Mouse (Mus musculus): ENCODE measurements at regions not wholly inside any gene's neighbourhood (a gene's known extent, or its start where the extent isn't known, plus 50 kb on each side); places are given as distances from the start of the nearest gene placed in this dataset.

GRCm38 (mm10) chr6:100500060-100500459 is 170.9 kb downstream of the Shq1 start:
- Histone ChIP-seq H3K4me3 (ENCODE audit: control insufficient read depth in 1 of 2, insufficient read depth in 1 of 2, low read depth in 1 of 2, low read length in 2 of 2) (no peak overlapping the region), H3K4me2 (ENCODE audit: low read length) (no peak overlapping the region), H3K4me1 (ENCODE audit: control insufficient read depth in 2 of 2, insufficient read depth in 2 of 2, low read length in 2 of 2) (peaks cover 12 to 13% of the 10 kb centered on the region in 2 experiments; a peak in 3 of 4 replicates), H3K27me3 (ENCODE audit: control insufficient read depth, insufficient read depth, low read length) (no peaks in the 10 kb centered on the region), H3K27ac (replicated peaks in 1 of 2; ENCODE audit: control insufficient read depth in 1 of 2, insufficient read depth in 1 of 2, low read depth in 2 of 2, low read length in 2 of 2) (no peak overlapping the region), H3K9ac (ENCODE audit: low read length) (no peak overlapping the region), H3K9me3 (ENCODE audit: control insufficient read depth, low read length) (no peaks in the 10 kb centered on the region), H3K36me3 (ENCODE audit: control insufficient read depth, insufficient read depth, low read length) (no peaks in the 10 kb centered on the region)
- WGBS = 78% methylated on average over 8 of the region's 8 CpGs
- no peak for ATAC-seq (ENCODE audit: insufficient number of reproducible peaks, insufficient read depth, low FRiP score, low read depth)

- WGBS = 27% methylated on average over 4 of the region's 4 CpGs
- Histone ChIP-seq H3K9me3 (ENCODE audit: control insufficient read depth, low read length) (no peaks in the 10 kb centered on the region), H3K27me3 (ENCODE audit: control insufficient read depth, insufficient read depth, low read length) (no peaks in the 10 kb centered on the region), H3K4me3 (ENCODE audit: control insufficient read depth in 1 of 2, insufficient read depth in 1 of 2, low read depth in 1 of 2, low read length in 2 of 2) (no peak overlapping the region), H3K27ac (replicated peaks in 1 of 2; ENCODE audit: control insufficient read depth in 1 of 2, insufficient read depth in 1 of 2, low read depth in 2 of 2, low read length in 2 of 2) (no peak overlapping the region), H3K4me2 (ENCODE audit: low read length) (no peak overlapping the region), H3K36me3 (ENCODE audit: control insufficient read depth, insufficient read depth, low read length) (no peaks in the 10 kb centered on the region), H3K4me1 (ENCODE audit: control insufficient read depth in 2 of 2, insufficient read depth in 2 of 2, low read length in 2 of 2) (peaks cover 12 to 13% of the 10 kb centered on the region in 2 experiments; a peak in 3 of 4 replicates), H3K9ac (ENCODE audit: low read length) (no peak overlapping the region)
- ATAC-seq (ENCODE audit: insufficient number of reproducible peaks, insufficient read depth, low FRiP score, low read depth) = no peak
These were observed 172.1 kb downstream of the Shq1 start for GRCm38 (mm10) chr6:100498861-100499271.

GRCm38 (mm10) chr6:100498126-100498525 is 172.8 kb downstream of the Shq1 start:
- Histone ChIP-seq H3K36me3 (ENCODE audit: control insufficient read depth, insufficient read depth, low read length) (no peaks in the 10 kb centered on the region), H3K27me3 (ENCODE audit: control insufficient read depth, insufficient read depth, low read length) (no peaks in the 10 kb centered on the region), H3K4me1 (ENCODE audit: control insufficient read depth in 2 of 2, insufficient read depth in 2 of 2, low read length in 2 of 2) (peaks cover 7 to 9% of the 10 kb centered on the region in 2 experiments; a peak in 3 of 4 replicates), H3K27ac (replicated peaks in 1 of 2; ENCODE audit: control insufficient read depth in 1 of 2, insufficient read depth in 1 of 2, low read depth in 2 of 2, low read length in 2 of 2) (no peak overlapping the region), H3K4me2 (ENCODE audit: low read length) (no peak overlapping the region), H3K9ac (ENCODE audit: low read length) (no peak overlapping the region), H3K9me3 (ENCODE audit: control insufficient read depth, low read length) (no peaks in the 10 kb centered on the region), H3K4me3 (ENCODE audit: control insufficient read depth in 1 of 2, insufficient read depth in 1 of 2, low read depth in 1 of 2, low read length in 2 of 2) (no peak overlapping the region)
- no peak for ATAC-seq (ENCODE audit: insufficient number of reproducible peaks, insufficient read depth, low FRiP score, low read depth)
- 69% methylated on average over 2 of the region's 2 CpGs for WGBS

- Histone ChIP-seq H3K27me3 (ENCODE audit: control insufficient read depth, insufficient read depth, low read length) (no peaks in the 10 kb centered on the region), H3K27ac (replicated peaks in 1 of 2; ENCODE audit: control insufficient read depth in 1 of 2, insufficient read depth in 1 of 2, low read depth in 2 of 2, low read length in 2 of 2) (no peak overlapping the region), H3K4me1 (ENCODE audit: control insufficient read depth in 2 of 2, insufficient read depth in 2 of 2, low read length in 2 of 2) (no peaks in the 10 kb centered on the region; a peak in 1 of 4 replicates), H3K9ac (ENCODE audit: low read length) (no peak overlapping the region), H3K36me3 (ENCODE audit: control insufficient read depth, insufficient read depth, low read length) (no peaks in the 10 kb centered on the region), H3K9me3 (ENCODE audit: control insufficient read depth, low read length) (no peaks in the 10 kb centered on the region), H3K4me3 (ENCODE audit: control insufficient read depth in 1 of 2, insufficient read depth in 1 of 2, low read depth in 1 of 2, low read length in 2 of 2) (no peak overlapping the region), H3K4me2 (ENCODE audit: low read length) (no peak overlapping the region)
- ATAC-seq (ENCODE audit: insufficient number of reproducible peaks, insufficient read depth, low FRiP score, low read depth) = no peak
These were observed 174.8 kb downstream of the Shq1 start for GRCm38 (mm10) chr6:100496135-100496534.

GRCm38 (mm10) chr6:100495131-100495530 is 175.8 kb downstream of the Shq1 start:
- Histone ChIP-seq H3K9ac (ENCODE audit: low read length) (no peak overlapping the region), H3K27me3 (ENCODE audit: control insufficient read depth, insufficient read depth, low read length) (no peaks in the 10 kb centered on the region), H3K36me3 (ENCODE audit: control insufficient read depth, insufficient read depth, low read length) (no peaks in the 10 kb centered on the region), H3K9me3 (ENCODE audit: control insufficient read depth, low read length) (no peaks in the 10 kb centered on the region), H3K4me1 (ENCODE audit: control insufficient read depth in 2 of 2, insufficient read depth in 2 of 2, low read length in 2 of 2) (no peaks in the 10 kb centered on the region; a peak in 1 of 4 replicates), H3K4me3 (ENCODE audit: control insufficient read depth in 1 of 2, insufficient read depth in 1 of 2, low read depth in 1 of 2, low read length in 2 of 2) (no peak overlapping the region), H3K27ac (replicated peaks in 1 of 2; ENCODE audit: control insufficient read depth in 1 of 2, insufficient read depth in 1 of 2, low read depth in 2 of 2, low read length in 2 of 2) (no peak overlapping the region), H3K4me2 (ENCODE audit: low read length) (no peak overlapping the region)
- no peak for ATAC-seq (ENCODE audit: insufficient number of reproducible peaks, insufficient read depth, low FRiP score, low read depth)
- 55% methylated on average over 12 of the region's 12 CpGs for WGBS

DNA sequence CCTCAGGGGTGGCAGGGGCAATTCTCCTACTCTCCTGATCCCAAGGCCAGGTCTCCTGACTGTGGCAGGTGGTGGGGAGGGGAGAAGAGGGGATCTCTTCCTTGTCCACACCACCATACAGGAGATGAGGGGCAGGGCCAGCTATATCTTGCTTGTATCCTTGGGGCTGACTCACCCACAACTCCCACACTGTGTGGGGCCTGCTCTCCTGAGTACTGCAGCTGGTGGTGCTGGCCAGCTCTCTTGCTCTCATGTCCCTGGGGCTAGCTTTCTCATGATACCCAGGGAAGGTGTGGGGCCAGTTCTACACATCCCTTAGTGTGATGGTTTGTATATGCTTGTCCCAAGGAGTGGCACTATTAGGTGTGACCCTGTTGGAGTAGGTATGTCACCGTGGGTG is 177.4 kb downstream of the Shq1 start:
- Histone ChIP-seq H3K4me2 (ENCODE audit: low read length) (no peak overlapping the region), H3K9me3 (ENCODE audit: control insufficient read depth, low read length) (no peaks in the 10 kb centered on the region), H3K9ac (ENCODE audit: low read length) (no peak overlapping the region), H3K4me1 (ENCODE audit: control insufficient read depth in 2 of 2, insufficient read depth in 2 of 2, low read length in 2 of 2) (no peaks in the 10 kb centered on the region), H3K4me3 (ENCODE audit: control insufficient read depth in 1 of 2, insufficient read depth in 1 of 2, low read depth in 1 of 2, low read length in 2 of 2) (no peak overlapping the region), H3K27ac (replicated peaks in 1 of 2; ENCODE audit: control insufficient read depth in 1 of 2, insufficient read depth in 1 of 2, low read depth in 2 of 2, low read length in 2 of 2) (no peak overlapping the region), H3K27me3 (ENCODE audit: control insufficient read depth, insufficient read depth, low read length) (no peaks in the 10 kb centered on the region), H3K36me3 (ENCODE audit: control insufficient read depth, insufficient read depth, low read length) (no peaks in the 10 kb centered on the region)
- 59% methylated on average over 1 of the region's 1 CpGs for WGBS
- no peak for ATAC-seq (ENCODE audit: insufficient number of reproducible peaks, insufficient read depth, low FRiP score, low read depth)

- Histone ChIP-seq H3K4me3 (ENCODE audit: control insufficient read depth in 1 of 2, insufficient read depth in 1 of 2, low read depth in 1 of 2, low read length in 2 of 2) (no peak overlapping the region), H3K4me2 (ENCODE audit: low read length) (no peak overlapping the region), H3K9ac (ENCODE audit: low read length) (no peak overlapping the region), H3K27ac (replicated peaks in 1 of 2; ENCODE audit: control insufficient read depth in 1 of 2, insufficient read depth in 1 of 2, low read depth in 2 of 2, low read length in 2 of 2) (no peak overlapping the region), H3K9me3 (ENCODE audit: control insufficient read depth, low read length) (no peaks in the 10 kb centered on the region), H3K36me3 (ENCODE audit: control insufficient read depth, insufficient read depth, low read length) (no peaks in the 10 kb centered on the region), H3K4me1 (ENCODE audit: control insufficient read depth in 2 of 2, insufficient read depth in 2 of 2, low read length in 2 of 2) (no peaks in the 10 kb centered on the region), H3K27me3 (ENCODE audit: control insufficient read depth, insufficient read depth, low read length) (no peaks in the 10 kb centered on the region)
- no peak for ATAC-seq (ENCODE audit: insufficient number of reproducible peaks, insufficient read depth, low FRiP score, low read depth)
- WGBS = 58% methylated on average over 6 of the region's 6 CpGs
These were observed 179.1 kb downstream of the Shq1 start for GRCm38 (mm10) chr6:100491811-100492210.

GRCm38 (mm10) chr6:100490920-100491712 is 179.8 kb downstream of the Shq1 start:
- no peak overlapping the region for H3K9ac ChIP-seq (ENCODE audit: low read length)
- H3K27ac ChIP-seq (replicated peaks in 1 of 2; ENCODE audit: control insufficient read depth in 1 of 2, insufficient read depth in 1 of 2, low read depth in 2 of 2, low read length in 2 of 2) = no peak overlapping the region
- no peak overlapping the region for H3K4me2 ChIP-seq (ENCODE audit: low read length)
- 92% methylated on average over 7 of the region's 7 CpGs for WGBS
- H3K27me3 ChIP-seq (ENCODE audit: control insufficient read depth, insufficient read depth, low read length) = no peaks in the 10 kb centered on the region
- no peaks in the 10 kb centered on the region for H3K36me3 ChIP-seq (ENCODE audit: control insufficient read depth, insufficient read depth, low read length)
- H3K4me3 ChIP-seq (ENCODE audit: control insufficient read depth in 1 of 2, insufficient read depth in 1 of 2, low read depth in 1 of 2, low read length in 2 of 2) = no peak overlapping the region
- no peaks in the 10 kb centered on the region for H3K9me3 ChIP-seq (ENCODE audit: control insufficient read depth, low read length)
- no peaks in the 10 kb centered on the region for H3K4me1 ChIP-seq (ENCODE audit: control insufficient read depth in 2 of 2, insufficient read depth in 2 of 2, low read length in 2 of 2)
- no peak for ATAC-seq (ENCODE audit: insufficient number of reproducible peaks, insufficient read depth, low FRiP score, low read depth)

Measured in heart, embryonic 14.5 days (tissue).